Mouse (Mus musculus) forebrain, embryonic 15.5 days (tissue): ENCODE results near the gene Snrpa1. TPM values are rescaled to one million over a fixed set of nuclear protein-coding genes. Genes with fewer than 3 reads are reported as not detected.
A peak's percentile ranks its signal among the peaks of the same experiment; 100 is the strongest.

ENCODE experiments used
- ATAC-seq: fragments of 200-750 bp; cut with Nextera tagmentation; replicated peaks from 2 replicates; pipeline ENCODE4 v1.8.0; 2017; ENCODE audit warnings: mild to moderate bottlenecking, moderate TSS enrichment, moderate library complexity
- H3K27ac ChIP-seq: fragments of 300-500 bp; sonication (generic); replicated peaks from 2 replicates; pipeline ENCODE4 v1.5.1; 2015; ENCODE audit warnings: mild to moderate bottlenecking, inconsistent platforms
- H3K27me3 ChIP-seq: fragments of 300-500 bp; sonication (generic); 2 replicates; pipeline ENCODE4 v1.6.1; 2015; ENCODE audit warnings: inconsistent platforms
- H3K36me3 ChIP-seq: fragments of 300-500 bp; sonication (generic); 2 replicates; pipeline ENCODE4 v1.6.1; 2015; ENCODE audit warnings: mild to moderate bottlenecking, inconsistent platforms
- H3K4me1 ChIP-seq: fragments of 300-500 bp; sonication (generic); 2 replicates; pipeline ENCODE4 v1.6.1; 2015; ENCODE audit warnings: inconsistent platforms
- H3K4me2 ChIP-seq: fragments of 300-500 bp; sonication (generic); replicated peaks from 2 replicates; pipeline ENCODE4 v1.6.1; 2015; ENCODE audit warnings: mild to moderate bottlenecking, inconsistent platforms
- H3K4me3 ChIP-seq: fragments of 300-500 bp; sonication (generic); 2 replicates; pipeline ENCODE4 v1.5.1; 2015; ENCODE audit warnings: mild to moderate bottlenecking, inconsistent platforms
- H3K9ac ChIP-seq: fragments of 300-500 bp; sonication (generic); replicated peaks from 2 replicates; pipeline ENCODE4 v1.6.1; 2015; ENCODE audit warnings: mild to moderate bottlenecking, inconsistent platforms
- H3K9me3 ChIP-seq: fragments of 300-500 bp; sonication (generic); 2 replicates; pipeline ENCODE4 v1.6.1; 2016; ENCODE audit warnings: inconsistent platforms
- WGBS: fragments of 180-500 bp; shearing (Covaris S2); methylation state at CpG from one replicate; pipeline ENCODE4 v1.1.7; 2015; ENCODE audit warnings: mixed read lengths; 5-methylcytosine and 5-hydroxymethylcytosine counted together
- polyA plus RNA-seq: library from polyadenylated mRNA; unstranded; fragments of >200 nt; fragmentation: Nextera tagmentation; extraction: Ambion mirVana; gene quantifications from 2 replicates; pipeline ENCODE4 v1.2.1, GENCODE M21; 2015

The Snrpa1 gene
- 147 and 156 TPM in 2 replicates for polyA plus RNA-seq

- H3K27ac ChIP-seq, result no peak within 1 kb of the TSS
- peaks cover 20% of the 10 kb centered on the region for H3K4me1 ChIP-seq
- no peak for ATAC-seq
- peak within 1 kb of the TSS; percentile 77 for H3K4me2 ChIP-seq
- H3K4me3 ChIP-seq, result peak within 1 kb of the TSS; percentile 99
- peaks cover 9% of the 10 kb centered on the region for H3K36me3 ChIP-seq
- H3K9me3 ChIP-seq, result no peaks in the 10 kb centered on the region
- H3K27me3 ChIP-seq, result no peaks in the 10 kb centered on the region
- 83% methylated on average over 1 of the region's 1 CpGs for WGBS
- H3K9ac ChIP-seq, result peak within 1 kb of the TSS; percentile 94; the same call in 1 of the 2 replicates
Measured at GRCm38 (mm10) chr7:66058703-66059102, at the start of gene Snrpa1. Snrpa1 (plus strand) TSS chr7:66059003.

- no peak for ATAC-seq
- Histone ChIP-seq H3K36me3 (no peaks in the 10 kb centered on the region), H3K4me1 (peaks cover 8% of the 10 kb centered on the region; the same call in 1 of the 2 replicates), H3K4me3 (no peak overlapping the region), H3K9me3 (no peaks in the 10 kb centered on the region), H3K9ac (no peak overlapping the region), H3K27me3 (no peaks in the 10 kb centered on the region), H3K27ac (no peak overlapping the region), H3K4me2 (no peak overlapping the region)
- WGBS, result 80% methylated on average over 6 of the region's 6 CpGs
Measured at GRCm38 (mm10) chr7:66010518-66010917, 48.3 kb upstream of the Snrpa1 start.

GRCm38 (mm10) chr7:66027747-66028146 is 31.1 kb upstream of the Snrpa1 start:
- 0 out of 2 replicates have a peak, but pooled peaks have one; percentile 32 for ATAC-seq
- WGBS, result 94% methylated on average over 2 of the region's 2 CpGs

GRCm38 (mm10) chr7:66028766-66029512 is 29.9 kb upstream of the Snrpa1 start:
- no peaks in the 10 kb centered on the region for H3K36me3 ChIP-seq
- no peak overlapping the region for H3K4me3 ChIP-seq
- no peak overlapping the region for H3K4me2 ChIP-seq
- no peak overlapping the region for H3K9ac ChIP-seq
- WGBS, result 60% methylated on average over 6 of the region's 6 CpGs
- no peaks in the 10 kb centered on the region; the same call in 1 of the 2 replicates for H3K9me3 ChIP-seq
- no peak for ATAC-seq
- no peaks in the 10 kb centered on the region for H3K27me3 ChIP-seq
- no peaks in the 10 kb centered on the region for H3K4me1 ChIP-seq
- no peak overlapping the region for H3K27ac ChIP-seq

More at GRCm38 (mm10) chr7:66027747-66028146, 31.1 kb upstream of the Snrpa1 start:
- Histone ChIP-seq H3K36me3 (no peaks in the 10 kb centered on the region), H3K4me2 (no peak overlapping the region), H3K9me3 (no peaks in the 10 kb centered on the region; the same call in 1 of the 2 replicates), H3K27me3 (no peaks in the 10 kb centered on the region), H3K4me1 (no peaks in the 10 kb centered on the region), H3K4me3 (no peak overlapping the region), H3K27ac (no peak overlapping the region), H3K9ac (no peak overlapping the region)

- Histone ChIP-seq H3K27ac (no peak overlapping the region), H3K4me1 (no peaks in the 10 kb centered on the region)
- WGBS, result 78% methylated on average over 8 of the region's 8 CpGs
Measured at GRCm38 (mm10) chr7:66036809-66037208, 22.0 kb upstream of the Snrpa1 start.

GRCm38 (mm10) chr7:66038261-66038660 is 20.5 kb upstream of the Snrpa1 start:
- Histone ChIP-seq H3K4me3 (no peak overlapping the region), H3K9me3 (no peaks in the 10 kb centered on the region), H3K9ac (no peak overlapping the region), H3K27ac (no peak overlapping the region), H3K36me3 (no peaks in the 10 kb centered on the region), H3K27me3 (no peaks in the 10 kb centered on the region), H3K4me2 (no peak overlapping the region), H3K4me1 (peaks cover under 1% of the 10 kb centered on the region; the same call in 1 of the 2 replicates)
- no peak for ATAC-seq
- 78% methylated on average over 3 of the region's 3 CpGs for WGBS

More at GRCm38 (mm10) chr7:66036809-66037208, 22.0 kb upstream of the Snrpa1 start:
- no peak for ATAC-seq
- Histone ChIP-seq H3K4me3 (no peak overlapping the region), H3K4me2 (no peak overlapping the region), H3K27me3 (no peaks in the 10 kb centered on the region), H3K9ac (no peak overlapping the region), H3K36me3 (no peaks in the 10 kb centered on the region), H3K9me3 (no peaks in the 10 kb centered on the region)

- WGBS, result 78% methylated on average over 11 of the region's 11 CpGs
- H3K36me3 ChIP-seq, result no peaks in the 10 kb centered on the region
- no peak overlapping the region for H3K27ac ChIP-seq
- no peaks in the 10 kb centered on the region for H3K9me3 ChIP-seq
- H3K4me3 ChIP-seq, result no peak overlapping the region
- H3K4me2 ChIP-seq, result no peak overlapping the region
- H3K27me3 ChIP-seq, result no peaks in the 10 kb centered on the region
- no peak overlapping the region for H3K9ac ChIP-seq
- no peak for ATAC-seq
- peaks cover 6% of the 10 kb centered on the region for H3K4me1 ChIP-seq
Measured at GRCm38 (mm10) chr7:66038730-66039129, 20.1 kb upstream of the Snrpa1 start.

- WGBS, result 82% methylated on average over 18 of the region's 18 CpGs
- ATAC-seq, result no peak
Measured at GRCm38 (mm10) chr7:66040026-66040814, 18.6 kb upstream of the Snrpa1 start.

GRCm38 (mm10) chr7:66043552-66044459 is 15.0 kb upstream of the Snrpa1 start, which contains the start of gene Gm45213:
Gm45213 (plus strand) TSS chr7:66043602.
- Histone ChIP-seq H3K36me3 (no peaks in the 10 kb centered on the region), H3K9me3 (no peaks in the 10 kb centered on the region), H3K9ac (no peak within 1 kb of the TSS), H3K4me1 (peaks cover 16% of the 10 kb centered on the region), H3K4me3 (no peak within 1 kb of the TSS), H3K4me2 (no peak within 1 kb of the TSS), H3K27ac (0 out of 2 replicates have a peak within 1 kb of the TSS, but pooled peaks have one; percentile 20), H3K27me3 (no peaks in the 10 kb centered on the region)
- 0 out of 2 replicates have a peak, but pooled peaks have one; percentile 46 for ATAC-seq
- 75% methylated on average over 10 of the region's 10 CpGs for WGBS

More at GRCm38 (mm10) chr7:66040026-66040814, 18.6 kb upstream of the Snrpa1 start:
- no peaks in the 10 kb centered on the region for H3K9me3 ChIP-seq
- no peaks in the 10 kb centered on the region for H3K27me3 ChIP-seq
- no peak overlapping the region for H3K9ac ChIP-seq
- H3K4me3 ChIP-seq, result no peak overlapping the region
- no peak overlapping the region for H3K27ac ChIP-seq
- peaks cover 16% of the 10 kb centered on the region for H3K4me1 ChIP-seq
- no peak overlapping the region for H3K4me2 ChIP-seq
- H3K36me3 ChIP-seq, result no peaks in the 10 kb centered on the region

GRCm38 (mm10) chr7:66044617-66045016 is 14.2 kb upstream of the Snrpa1 start:
- no peaks in the 10 kb centered on the region for H3K9me3 ChIP-seq
- H3K36me3 ChIP-seq, result no peaks in the 10 kb centered on the region
- no peak for ATAC-seq
- H3K27ac ChIP-seq, result no peak overlapping the region
- no peak overlapping the region for H3K4me3 ChIP-seq
- no peak overlapping the region for H3K9ac ChIP-seq
- 43% methylated on average over 9 of the region's 9 CpGs for WGBS
- no peaks in the 10 kb centered on the region for H3K27me3 ChIP-seq
- H3K4me1 ChIP-seq, result peaks cover 16% of the 10 kb centered on the region
- no peak overlapping the region for H3K4me2 ChIP-seq
